Mouse (Mus musculus): Measurements from ENCODE around the gene Rgl1.

DNA sequence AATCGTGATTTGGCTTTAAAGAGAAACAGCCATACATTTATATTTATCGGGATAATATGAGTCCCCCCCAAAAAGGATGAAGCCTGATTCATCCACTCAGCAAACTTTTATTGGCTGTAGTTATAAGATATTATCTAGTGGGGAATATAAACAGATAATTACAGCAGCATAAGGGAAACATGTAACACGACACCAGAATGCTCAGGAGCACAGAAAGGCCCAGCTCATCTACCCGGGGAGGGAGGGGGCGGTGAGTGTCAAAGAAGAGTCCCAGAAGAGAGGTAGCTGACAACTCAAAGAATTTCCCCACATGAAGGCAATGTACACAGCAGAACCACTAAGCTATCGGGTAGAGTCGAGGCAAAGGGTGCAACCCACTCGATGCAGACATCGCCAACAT lies 146.8 kb downstream of the Rgl1 start:
- TF ChIP-seq CTCF (conservative IDR thresholded peaks at IDR 0.05; ENCODE audit: low read length), result no peak
- no peak for TF ChIP-seq NANOG (IDR thresholded peaks at IDR 0.05; ENCODE audit: borderline replicate concordance, low read length)
- no peak for TF ChIP-seq POU5F1 (IDR thresholded peaks at IDR 0.05; ENCODE audit: borderline replicate concordance, low read length)
